Mouse (Mus musculus) gastrocnemius, postnatal 25 days (tissue): ENCODE measurements around the gene Arnt. TPM values are rescaled to one million over a fixed set of nuclear protein-coding genes. Genes with fewer than 3 reads are reported as not detected.
A peak's percentile ranks its signal among the peaks of the same experiment; 100 is the strongest.
"Not testable (repeated sequence)": the region's sequence is repeated elsewhere in the genome, so short reads cannot be mapped to it uniquely, and the experiment has no call there.

ENCODE experiments used
- DNase-seq: peaks from one replicate; pipeline ENCODE4 v3.0.0; 2022
- long read RNA-seq, 2 experiments: library from polyadenylated mRNA; stranded (forward); transcript quantifications; one replicate each; pipeline ENCODE4 v2.0.0; 2021
- total RNA-seq, 2 experiments: library from RNA; stranded (reverse); gene quantifications; 1 replicate in 1 of 2; 2 replicates in 1 of 2; pipeline ENCODE4 v1.2.3; 2021

The Arnt gene
- 10 to 100 TPM; 33.8 to 39.3 TPM for total RNA-seq
- long read RNA-seq, experiment 1, partial matches to known transcripts = 2 of 9 reads
- long read RNA-seq, experiment 1, other reads (novel, unspliced or antisense) = 6 of 9 reads
- long read RNA-seq, experiment 2, transcript Arnt-203 (22 exons, 2,699 nt) = major isoform, 6 of 19 reads
- long read RNA-seq, experiment 2, partial matches to known transcripts = 3 of 19 reads
- long read RNA-seq, experiment 2, other reads (novel, unspliced or antisense) = 10 of 19 reads

- peak; percentile 94 for DNase-seq
These were observed at the start of gene Arnt for GRCm38 (mm10) chr3:95434136-95434982. TSS of gene Arnt (plus strand) at chr3:95434388.

GRCm38 (mm10) chr3:95385401-95386075 is 48.6 kb upstream of the Arnt start:
- no peak for DNase-seq

- no peak for DNase-seq
These were observed 39.8 kb upstream of the Arnt start for GRCm38 (mm10) chr3:95394385-95394784.

- no peak for DNase-seq
These were observed 31.4 kb upstream of the Arnt start, which contains the start of gene 4930558C23Rik for GRCm38 (mm10) chr3:95402741-95403140. TSS of gene 4930558C23Rik (minus strand) at chr3:95402841.

- no peak for DNase-seq
These were observed 26.5 kb upstream of the Arnt start for GRCm38 (mm10) chr3:95407728-95408127.

- DNase-seq = no peak
These were observed 25.3 kb upstream of the Arnt start for GRCm38 (mm10) chr3:95408852-95409251.

- no peak for DNase-seq
These were observed 21.9 kb upstream of the Arnt start for GRCm38 (mm10) chr3:95412268-95412667.

GRCm38 (mm10) chr3:95417866-95418265 is 16.3 kb upstream of the Arnt start:
- DNase-seq = no peak

- DNase-seq = not testable (repeated sequence)
These were observed 7.7 kb upstream of the Arnt start for GRCm38 (mm10) chr3:95426476-95426875.

- not testable (repeated sequence) for DNase-seq
These were observed 6.9 kb upstream of the Arnt start for GRCm38 (mm10) chr3:95427117-95427890.

- not testable (repeated sequence) for DNase-seq
These were observed 6.3 kb upstream of the Arnt start for GRCm38 (mm10) chr3:95427891-95428238.

- DNase-seq = not testable (repeated sequence)
These were observed 5.8 kb upstream of the Arnt start for GRCm38 (mm10) chr3:95428423-95428822.

GRCm38 (mm10) chr3:95433301-95433915 is 780 bp upstream of the Arnt start:
- no peak for DNase-seq

- DNase-seq = no peak
These were observed 789 bp downstream of the Arnt start for GRCm38 (mm10) chr3:95434983-95435370.

- no peak for DNase-seq
These were observed 1.4 kb downstream of the Arnt start for GRCm38 (mm10) chr3:95435561-95435960.

- DNase-seq = not testable (repeated sequence)
These were observed 4.4 kb downstream of the Arnt start for GRCm38 (mm10) chr3:95438636-95439035.

- no peak for DNase-seq
These were observed 5.5 kb downstream of the Arnt start for GRCm38 (mm10) chr3:95439670-95440069.

GRCm38 (mm10) chr3:95442406-95443117 is 8.4 kb downstream of the Arnt start:
- no peak for DNase-seq

GRCm38 (mm10) chr3:95445311-95445710 is 11.1 kb downstream of the Arnt start:
- DNase-seq = no peak

GRCm38 (mm10) chr3:95450408-95450807 is 16.2 kb downstream of the Arnt start:
- DNase-seq = no peak

GRCm38 (mm10) chr3:95450915-95451314 is 16.7 kb downstream of the Arnt start:
- no peak for DNase-seq
